Mouse (Mus musculus): ENCODE measurements around the gene Srbd1. TPM values are rescaled to one million over a fixed set of nuclear protein-coding genes. Genes with fewer than 3 reads are reported as not detected.

Srbd1 gene
- polyA plus RNA-seq, 1 experiment from 2014 or later = 21.9 TPM

- Histone ChIP-seq H3K9me3 (replicated peaks) (no peaks in the 10 kb centered on the region), H3K27me3 (ENCODE audit: low read depth, poor library complexity, severe bottlenecking) (no peaks in the 10 kb centered on the region), H3K4me1 (no peaks in the 10 kb centered on the region), H3K36me3 (peaks cover 4% of the 10 kb centered on the region; the same call in 1 of the 2 replicates), H3K27ac (replicated peaks) (no peak overlapping the region), H3K4me3 (no peak overlapping the region)
- WGBS = 92% methylated on average over 5 of the region's 5 CpGs
- no peak for DNase-seq (ENCODE audit: low spot score)
These were observed 84.1 kb downstream of the Srbd1 start for GRCm38 (mm10) chr17:86060911-86061310.

GRCm38 (mm10) chr17:86040221-86040984, 104.6 kb downstream of the Srbd1 start:
- no peaks in the 10 kb centered on the region for H3K27me3 ChIP-seq (ENCODE audit: low read depth, poor library complexity, severe bottlenecking)
- no peak for DNase-seq (ENCODE audit: low spot score)
- no peaks in the 10 kb centered on the region for H3K36me3 ChIP-seq
- no peak overlapping the region for H3K4me3 ChIP-seq
- 88% methylated on average over 13 of the region's 13 CpGs for WGBS
- H3K27ac ChIP-seq (replicated peaks) = no peak overlapping the region
- H3K4me1 ChIP-seq = peaks cover 8% of the 10 kb centered on the region; the same call in 1 of the 2 replicates
- no peaks in the 10 kb centered on the region for H3K9me3 ChIP-seq (replicated peaks)

GRCm38 (mm10) chr17:86039741-86040140, 105.2 kb downstream of the Srbd1 start:
- H3K36me3 ChIP-seq = no peaks in the 10 kb centered on the region
- DNase-seq (ENCODE audit: low spot score) = no peak
- H3K9me3 ChIP-seq (replicated peaks) = no peaks in the 10 kb centered on the region
- 91% methylated on average over 3 of the region's 3 CpGs for whole genome bisulfite sequencing
- H3K27me3 ChIP-seq (ENCODE audit: low read depth, poor library complexity, severe bottlenecking) = no peaks in the 10 kb centered on the region
- H3K27ac ChIP-seq (replicated peaks) = no peak overlapping the region
- H3K4me3 ChIP-seq = no peak overlapping the region
- H3K4me1 ChIP-seq = peaks cover 8% of the 10 kb centered on the region; the same call in 1 of the 2 replicates

- H3K4me1 ChIP-seq = peaks cover 8% of the 10 kb centered on the region; the same call in 1 of the 2 replicates
- DNase-seq (ENCODE audit: low spot score) = no peak
- WGBS = 80% methylated on average over 13 of the region's 13 CpGs
- H3K36me3 ChIP-seq = no peaks in the 10 kb centered on the region
- no peak overlapping the region for H3K4me3 ChIP-seq
- H3K9me3 ChIP-seq (replicated peaks) = no peaks in the 10 kb centered on the region
- H3K27ac ChIP-seq (replicated peaks) = no peak overlapping the region; the same call in 1 of the 2 replicates
- no peaks in the 10 kb centered on the region for H3K27me3 ChIP-seq (ENCODE audit: low read depth, poor library complexity, severe bottlenecking)
These were observed 106.7 kb downstream of the Srbd1 start for GRCm38 (mm10) chr17:86038211-86038648.

GRCm38 (mm10) chr17:86035576-86035975, 109.4 kb downstream of the Srbd1 start:
- Histone ChIP-seq H3K4me1 (peaks cover 8% of the 10 kb centered on the region; the same call in 1 of the 2 replicates), H3K27ac (replicated peaks) (no peak overlapping the region), H3K9me3 (replicated peaks) (no peaks in the 10 kb centered on the region), H3K4me3 (no peak overlapping the region), H3K36me3 (no peaks in the 10 kb centered on the region), H3K27me3 (ENCODE audit: low read depth, poor library complexity, severe bottlenecking) (no peaks in the 10 kb centered on the region)
- 96% methylated on average over 3 of the region's 3 CpGs for WGBS
- no peak for DNase-seq (ENCODE audit: low spot score)

GRCm38 (mm10) chr17:86035146-86035545, 109.8 kb downstream of the Srbd1 start:
- Histone ChIP-seq H3K27me3 (ENCODE audit: low read depth, poor library complexity, severe bottlenecking) (no peaks in the 10 kb centered on the region), H3K36me3 (no peaks in the 10 kb centered on the region), H3K4me3 (no peak overlapping the region), H3K4me1 (peaks cover 8% of the 10 kb centered on the region; the same call in 1 of the 2 replicates), H3K27ac (replicated peaks) (no peak overlapping the region), H3K9me3 (replicated peaks) (no peaks in the 10 kb centered on the region)
- DNase-seq (ENCODE audit: low spot score) = no peak
- 86% methylated on average over 12 of the region's 12 CpGs for WGBS

- H3K9me3 ChIP-seq (replicated peaks) = no peaks in the 10 kb centered on the region
- DNase-seq (ENCODE audit: low spot score) = no peak
- H3K27ac ChIP-seq (replicated peaks) = no peak overlapping the region
- 84% methylated on average over 6 of the region's 6 CpGs for WGBS
- H3K27me3 ChIP-seq (ENCODE audit: low read depth, poor library complexity, severe bottlenecking) = no peaks in the 10 kb centered on the region
- peaks cover 8% of the 10 kb centered on the region; the same call in 1 of the 2 replicates for H3K4me1 ChIP-seq
- no peak overlapping the region for H3K4me3 ChIP-seq
- H3K36me3 ChIP-seq = no peaks in the 10 kb centered on the region
These were observed 110.3 kb downstream of the Srbd1 start for GRCm38 (mm10) chr17:86034641-86035040.

- no peak for DNase-seq (ENCODE audit: low spot score)
- no peak overlapping the region for H3K27ac ChIP-seq (replicated peaks)
These were observed 112.8 kb downstream of the Srbd1 start for GRCm38 (mm10) chr17:86032113-86032714.

GRCm38 (mm10) chr17:86030016-86030415, 115.0 kb downstream of the Srbd1 start:
- DNase-seq (ENCODE audit: low spot score) = no peak
- no peaks in the 10 kb centered on the region for H3K9me3 ChIP-seq (replicated peaks)
- H3K27me3 ChIP-seq (ENCODE audit: low read depth, poor library complexity, severe bottlenecking) = no peaks in the 10 kb centered on the region
- 0 out of 2 replicates have a peak, but pooled peaks cover 2% of the 10 kb centered on the region for H3K4me1 ChIP-seq
- 85% methylated on average over 4 of the region's 4 CpGs for WGBS
- no peaks in the 10 kb centered on the region for H3K36me3 ChIP-seq
- H3K4me3 ChIP-seq = no peak overlapping the region
- H3K27ac ChIP-seq (replicated peaks) = no peak overlapping the region

More at GRCm38 (mm10) chr17:86032113-86032714, 112.8 kb downstream of the Srbd1 start:
- 79% methylated on average over 3 of the region's 3 CpGs for WGBS
- no peaks in the 10 kb centered on the region for H3K36me3 ChIP-seq
- no peaks in the 10 kb centered on the region; the same call in 1 of the 2 replicates for H3K4me1 ChIP-seq
- H3K4me3 ChIP-seq = no peak overlapping the region
- H3K9me3 ChIP-seq (replicated peaks) = no peaks in the 10 kb centered on the region
- H3K27me3 ChIP-seq (ENCODE audit: low read depth, poor library complexity, severe bottlenecking) = no peaks in the 10 kb centered on the region

- no peaks in the 10 kb centered on the region for H3K27me3 ChIP-seq (ENCODE audit: low read depth, poor library complexity, severe bottlenecking)
- 91% methylated on average over 1 of the region's 1 CpGs for WGBS
- H3K4me3 ChIP-seq = no peak overlapping the region
- H3K27ac ChIP-seq (replicated peaks) = no peak overlapping the region
- 0 out of 2 replicates have a peak, but pooled peaks cover 2% of the 10 kb centered on the region for H3K4me1 ChIP-seq
- DNase-seq (ENCODE audit: low spot score) = no peak
- H3K9me3 ChIP-seq (replicated peaks) = no peaks in the 10 kb centered on the region
- no peaks in the 10 kb centered on the region for H3K36me3 ChIP-seq
These were observed 115.8 kb downstream of the Srbd1 start for GRCm38 (mm10) chr17:86029175-86029574.

GRCm38 (mm10) chr17:86027577-86028199, 117.3 kb downstream of the Srbd1 start:
- no peaks in the 10 kb centered on the region for H3K9me3 ChIP-seq (replicated peaks)
- no peak overlapping the region for H3K27ac ChIP-seq (replicated peaks)
- DNase-seq (ENCODE audit: low spot score) = no peak
- no peak overlapping the region for H3K4me3 ChIP-seq
- WGBS = 90% methylated on average over 4 of the region's 4 CpGs
- no peaks in the 10 kb centered on the region for H3K27me3 ChIP-seq (ENCODE audit: low read depth, poor library complexity, severe bottlenecking)
- H3K36me3 ChIP-seq = no peaks in the 10 kb centered on the region
- 0 out of 2 replicates have a peak, but pooled peaks cover 2% of the 10 kb centered on the region for H3K4me1 ChIP-seq

GRCm38 (mm10) chr17:86024589-86024988, 120.4 kb downstream of the Srbd1 start:
- Histone ChIP-seq H3K4me1 (0 out of 2 replicates have a peak, but pooled peaks cover 2% of the 10 kb centered on the region), H3K9me3 (replicated peaks) (no peaks in the 10 kb centered on the region; the same call in 1 of the 2 replicates), H3K27ac (replicated peaks) (no peak overlapping the region), H3K4me3 (no peak overlapping the region), H3K36me3 (peaks cover 2% of the 10 kb centered on the region; the same call in 1 of the 2 replicates), H3K27me3 (ENCODE audit: low read depth, poor library complexity, severe bottlenecking) (no peaks in the 10 kb centered on the region)
- DNase-seq (ENCODE audit: low spot score) = no peak
- WGBS = 92% methylated on average over 3 of the region's 3 CpGs
